Mouse (Mus musculus) midbrain, embryonic 14.5 days (tissue): ENCODE data around the gene Prodh2. TPM values are rescaled to one million over a fixed set of nuclear protein-coding genes. Genes with fewer than 3 reads are reported as not detected.

Experiments
- ATAC-seq: fragments of 200-750 bp; cut with Nextera tagmentation; 2 replicates; pipeline ENCODE4 v1.8.0; 2017; ENCODE audit warnings: moderate number of reproducible peaks, moderate library complexity; ENCODE audit not compliant: low FRiP score, low TSS enrichment
- DNase-seq: peaks from one replicate; pipeline ENCODE4 v3.0.0-alpha.2; 2015
- H3K27ac ChIP-seq: fragments of 300-500 bp; sonication (generic); replicated peaks from 2 replicates; pipeline ENCODE4 v1.5.1; 2014; ENCODE audit warnings: mild to moderate bottlenecking, low read depth, low read length, moderate library complexity
- H3K27me3 ChIP-seq: fragments of 300-500 bp; sonication (generic); 2 replicates; pipeline ENCODE4 v1.6.1; 2014; ENCODE audit warnings: low read length, control low read depth, mixed read lengths; ENCODE audit not compliant: control insufficient read depth, insufficient read depth
- H3K36me3 ChIP-seq: fragments of 300-500 bp; sonication (generic); 2 replicates; pipeline ENCODE4 v1.6.1; 2014; ENCODE audit warnings: low read length, control low read depth; ENCODE audit not compliant: control insufficient read depth, insufficient read depth
- H3K4me1 ChIP-seq: fragments of 300-500 bp; sonication (generic); 2 replicates; pipeline ENCODE4 v1.6.1; 2014; ENCODE audit warnings: mild to moderate bottlenecking, antibody characterized with exemption, low read length, control low read depth; ENCODE audit not compliant: control insufficient read depth, insufficient read depth
- H3K4me2 ChIP-seq: fragments of 300-500 bp; sonication (generic); 2 replicates; pipeline ENCODE4 v1.6.1; 2014; ENCODE audit warnings: mild to moderate bottlenecking, low read length, moderate library complexity
- H3K4me3 ChIP-seq: fragments of 300-500 bp; sonication (generic); replicated peaks from 2 replicates; pipeline ENCODE4 v1.5.1; 2014; ENCODE audit warnings: low read depth, low read length
- H3K9ac ChIP-seq: fragments of 300-500 bp; sonication (generic); replicated peaks from 2 replicates; pipeline ENCODE4 v1.6.1; 2014; ENCODE audit warnings: mild to moderate bottlenecking, low read length, moderate library complexity
- H3K9me3 ChIP-seq: fragments of 300-500 bp; sonication (generic); 2 replicates; pipeline ENCODE4 v1.6.1; 2016; ENCODE audit warnings: low read length, control low read depth, mixed read lengths; ENCODE audit not compliant: control insufficient read depth
- WGBS: fragments of 180-500 bp; shearing (Covaris S2); extraction: QIAGEN DNeasy Blood & Tissue Kit; methylation state at CpG from one replicate; pipeline ENCODE4 v1.1.7; 2014; 5-methylcytosine and 5-hydroxymethylcytosine counted together
- polyA plus RNA-seq: library from polyadenylated mRNA; unstranded; fragments of >200 nt; fragmentation: Nextera tagmentation; extraction: Ambion mirVana; gene quantifications from 2 replicates; pipeline ENCODE4 v1.2.1, GENCODE M21; 2014

The Prodh2 gene
- polyA plus RNA-seq, 1 experiment from 2014 or later: not detected

GRCm38 (mm10) chr7:30526399-30526798 lies 33.0 kb downstream of the Prodh2 start:
- no peaks in the 10 kb centered on the region for H3K9me3 ChIP-seq
- DNase-seq (no peak), ATAC-seq (no peak)
- H3K27ac ChIP-seq: no peak overlapping the region
- 33% methylated on average over 17 of the region's 17 CpGs for WGBS
- no peaks in the 10 kb centered on the region for H3K27me3 ChIP-seq
- peaks cover 1% of the 10 kb centered on the region for H3K4me1 ChIP-seq
- peaks cover 94% of the 10 kb centered on the region for H3K36me3 ChIP-seq
- no peak overlapping the region for H3K4me3 ChIP-seq
- H3K4me2 ChIP-seq: no peak overlapping the region
- H3K9ac ChIP-seq: no peak overlapping the region; the same call in 1 of the 2 replicates

- Histone ChIP-seq H3K36me3 (peaks cover 100% of the 10 kb centered on the region), H3K9ac (0 out of 2 replicates have a peak overlapping the region, but pooled peaks have one; percentile 6), H3K27me3 (no peaks in the 10 kb centered on the region), H3K4me1 (peaks cover 7% of the 10 kb centered on the region), H3K4me3 (no peak overlapping the region), H3K9me3 (no peaks in the 10 kb centered on the region), H3K4me2 (no peak overlapping the region), H3K27ac (no peak overlapping the region)
- no peak for ATAC-seq
- WGBS: 81% methylated on average over 14 of the region's 14 CpGs
- DNase-seq: no peak
These were observed 33.6 kb downstream of the Prodh2 start for GRCm38 (mm10) chr7:30526981-30527380.

- no peaks in the 10 kb centered on the region for H3K27me3 ChIP-seq
- H3K4me3 ChIP-seq: peak overlapping the region; percentile 1; the same call in 1 of the 2 replicates
- DNase-seq (no peak), ATAC-seq (no peak)
- H3K36me3 ChIP-seq: peaks cover 67% of the 10 kb centered on the region
- H3K4me1 ChIP-seq: peaks cover 32% of the 10 kb centered on the region
- 0 out of 2 replicates have a peak overlapping the region, but pooled peaks have one; percentile 14 for H3K9ac ChIP-seq
- no peak overlapping the region for H3K27ac ChIP-seq
- no peaks in the 10 kb centered on the region for H3K9me3 ChIP-seq
- H3K4me2 ChIP-seq: peak overlapping the region; percentile 69
- WGBS: 89% methylated on average over 9 of the region's 9 CpGs
These were observed 37.9 kb downstream of the Prodh2 start for GRCm38 (mm10) chr7:30531291-30531815.

GRCm38 (mm10) chr7:30532931-30533330 lies 39.5 kb downstream of the Prodh2 start:
- H3K9ac ChIP-seq: peak overlapping the region; percentile 97
- H3K4me3 ChIP-seq: peak overlapping the region; percentile 86
- peak overlapping the region; percentile 95; the same call in 1 of the 2 replicates for H3K27ac ChIP-seq
- H3K4me1 ChIP-seq: peaks cover 32% of the 10 kb centered on the region
- peak overlapping the region; percentile 69 for H3K4me2 ChIP-seq
- ATAC-seq (no peak), DNase-seq (peak; percentile 44)
- no peaks in the 10 kb centered on the region for H3K9me3 ChIP-seq
- no peaks in the 10 kb centered on the region for H3K27me3 ChIP-seq
- WGBS: 6% methylated on average over 8 of the region's 8 CpGs
- peaks cover 52% of the 10 kb centered on the region for H3K36me3 ChIP-seq

- no peaks in the 10 kb centered on the region for H3K27me3 ChIP-seq
- H3K4me1 ChIP-seq: peaks cover 32% of the 10 kb centered on the region
- DNase-seq (peak; percentile 62), ATAC-seq (peak; percentile 38)
- H3K4me3 ChIP-seq: peak overlapping the region; percentile 86
- H3K9me3 ChIP-seq: no peaks in the 10 kb centered on the region
- WGBS: 2% methylated on average over 26 of the region's 26 CpGs
- H3K4me2 ChIP-seq: peak overlapping the region; percentile 69
- peak overlapping the region; percentile 95 for H3K27ac ChIP-seq
- peaks cover 42% of the 10 kb centered on the region for H3K36me3 ChIP-seq
- H3K9ac ChIP-seq: peak overlapping the region; percentile 97
These were observed 40.7 kb downstream of the Prodh2 start for GRCm38 (mm10) chr7:30533941-30534632.

GRCm38 (mm10) chr7:30534633-30535577 lies 41.5 kb downstream of the Prodh2 start, which contains the start of gene Arhgap33:
Gene Arhgap33, minus strand, starts transcription at chr7:30535060.
- H3K27me3 ChIP-seq: no peaks in the 10 kb centered on the region
- H3K4me2 ChIP-seq: peak within 1 kb of the TSS; percentile 69
- no peaks in the 10 kb centered on the region for H3K9me3 ChIP-seq
- H3K4me1 ChIP-seq: peaks cover 32% of the 10 kb centered on the region
- peak within 1 kb of the TSS; percentile 97 for H3K9ac ChIP-seq
- H3K4me3 ChIP-seq: peak within 1 kb of the TSS; percentile 86
- peak; percentile 100 for DNase-seq
- peak; percentile 93 for ATAC-seq
- WGBS: 1% methylated on average over 66 of the region's 84 CpGs
- peaks cover 38% of the 10 kb centered on the region for H3K36me3 ChIP-seq
- peak within 1 kb of the TSS; percentile 95 for H3K27ac ChIP-seq

- WGBS: 91% methylated on average over 7 of the region's 7 CpGs
- no peak for DNase-seq
- H3K4me2 ChIP-seq: no peak overlapping the region
- peaks cover 18% of the 10 kb centered on the region for H3K36me3 ChIP-seq
- H3K9ac ChIP-seq: no peak overlapping the region
- H3K27me3 ChIP-seq: no peaks in the 10 kb centered on the region
- ATAC-seq: no peak
- no peaks in the 10 kb centered on the region for H3K9me3 ChIP-seq
- no peak overlapping the region for H3K27ac ChIP-seq
- no peak overlapping the region for H3K4me3 ChIP-seq
- peaks cover 5% of the 10 kb centered on the region for H3K4me1 ChIP-seq
These were observed 47.1 kb downstream of the Prodh2 start for GRCm38 (mm10) chr7:30540572-30540971.

GRCm38 (mm10) chr7:30544327-30544726 lies 50.9 kb downstream of the Prodh2 start:
- H3K27me3 ChIP-seq: no peaks in the 10 kb centered on the region
- no peak overlapping the region for H3K4me3 ChIP-seq
- ATAC-seq (no peak), DNase-seq (no peak)
- H3K9me3 ChIP-seq: no peaks in the 10 kb centered on the region
- WGBS: 89% methylated on average over 2 of the region's 2 CpGs
- H3K4me2 ChIP-seq: no peak overlapping the region
- no peak overlapping the region for H3K9ac ChIP-seq
- H3K36me3 ChIP-seq: peaks cover 27% of the 10 kb centered on the region
- H3K4me1 ChIP-seq: no peaks in the 10 kb centered on the region
- no peak overlapping the region for H3K27ac ChIP-seq
